Mouse (Mus musculus): Measurements from ENCODE around the gene Gse1. TPM values are rescaled to one million over a fixed set of nuclear protein-coding genes. Genes with fewer than 3 reads are reported as not detected.

Gene Gse1
- polyA plus RNA-seq, 1 experiment, result 14.7 TPM

GRCm38 (mm10) chr8:120420226-120420625 is 192.0 kb downstream of the Gse1 start:
- Histone ChIP-seq H3ac (ENCODE audit: control insufficient read depth, insufficient read length) (no peak overlapping the region), H3K79me2 (ENCODE audit: control insufficient read depth, insufficient read depth) (no peaks in the 10 kb centered on the region), H3K4me2 (ENCODE audit: low read depth) (no peak overlapping the region), H3K36me3 (ENCODE audit: control insufficient read depth, insufficient read depth) (no peaks in the 10 kb centered on the region), H3K4me3 (no peak overlapping the region), H3K27me3 (ENCODE audit: control insufficient read depth, insufficient read depth, insufficient read length) (no peaks in the 10 kb centered on the region)
- TF ChIP-seq MYOD1 (IDR thresholded peaks at IDR 0.05; ENCODE audit: control insufficient read depth in 1 of 3, insufficient read length in 2 of 3, low read depth in 2 of 3) (no peak), REST (IDR thresholded peaks at IDR 0.05; ENCODE audit: insufficient read depth, insufficient read length) (no peak), POLR2A (IDR thresholded peaks at IDR 0.05; ENCODE audit: insufficient read length, low read depth) (no peak), POLR2AphosphoS2 (IDR thresholded peaks at IDR 0.05; ENCODE audit: insufficient read length, low read depth) (no peak), MYOG (IDR thresholded peaks at IDR 0.05; ENCODE audit: control insufficient read depth in 1 of 3, insufficient read depth in 1 of 3, insufficient read length in 2 of 3, low read depth in 2 of 3) (no peak), SRF (IDR thresholded peaks at IDR 0.05; ENCODE audit: control insufficient read depth, insufficient read length, low read depth) (no peak), USF1 (IDR thresholded peaks at IDR 0.05; ENCODE audit: low read depth) (no peak), TCF12 (IDR thresholded peaks at IDR 0.05; ENCODE audit: insufficient read depth, poor library complexity, severe bottlenecking) (no peak), CEBPB (IDR thresholded peaks at IDR 0.05; ENCODE audit: insufficient read depth, poor library complexity, severe bottlenecking) (no peak), TCF3 (IDR thresholded peaks at IDR 0.05; ENCODE audit: insufficient read length, low read depth) (no peak), E2F4 (IDR thresholded peaks at IDR 0.05; ENCODE audit: insufficient read depth) (no peak), MAX (IDR thresholded peaks at IDR 0.05; ENCODE audit: low read depth) (no peak)

- Histone ChIP-seq H3K4me3 (no peak overlapping the region), H3K4me2 (ENCODE audit: low read depth) (no peak overlapping the region), H3K79me2 (ENCODE audit: control insufficient read depth, insufficient read depth) (no peaks in the 10 kb centered on the region), H3K36me3 (ENCODE audit: control insufficient read depth, insufficient read depth) (no peaks in the 10 kb centered on the region), H3ac (ENCODE audit: control insufficient read depth, insufficient read length) (no peak overlapping the region), H3K27me3 (ENCODE audit: control insufficient read depth, insufficient read depth, insufficient read length) (no peaks in the 10 kb centered on the region)
- peak in 1 of 3 experiments; percentile 50 for TF ChIP-seq MYOG (IDR thresholded peaks at IDR 0.05; ENCODE audit: control insufficient read depth in 1 of 3, insufficient read depth in 1 of 3, insufficient read length in 2 of 3, low read depth in 2 of 3)
- peak in 1 of 3 experiments; percentile 46 for TF ChIP-seq MYOD1 (IDR thresholded peaks at IDR 0.05; ENCODE audit: control insufficient read depth in 1 of 3, insufficient read length in 2 of 3, low read depth in 2 of 3)
- no peak for TF ChIP-seq E2F4 (IDR thresholded peaks at IDR 0.05; ENCODE audit: insufficient read depth)
Measured at GRCm38 (mm10) chr8:120421638-120422037, 193.4 kb downstream of the Gse1 start.

- TF ChIP-seq E2F4 (IDR thresholded peaks at IDR 0.05; ENCODE audit: insufficient read depth) (no peak), CEBPB (IDR thresholded peaks at IDR 0.05; ENCODE audit: insufficient read depth, poor library complexity, severe bottlenecking) (no peak), POLR2A (IDR thresholded peaks at IDR 0.05; ENCODE audit: insufficient read length, low read depth) (no peak), MAX (IDR thresholded peaks at IDR 0.05; ENCODE audit: low read depth) (no peak), REST (IDR thresholded peaks at IDR 0.05; ENCODE audit: insufficient read depth, insufficient read length) (no peak), USF1 (IDR thresholded peaks at IDR 0.05; ENCODE audit: low read depth) (no peak)
- no peak overlapping the region for H3K4me2 ChIP-seq (ENCODE audit: low read depth)
Measured at GRCm38 (mm10) chr8:120422236-120422635, 194.0 kb downstream of the Gse1 start.

GRCm38 (mm10) chr8:120423576-120423975 is 195.3 kb downstream of the Gse1 start:
- no peaks in the 10 kb centered on the region for H3K36me3 ChIP-seq (ENCODE audit: control insufficient read depth, insufficient read depth)
- no peak overlapping the region for H3K4me2 ChIP-seq (ENCODE audit: low read depth)
- no peak overlapping the region for H3ac ChIP-seq (ENCODE audit: control insufficient read depth, insufficient read length)
- H3K4me3 ChIP-seq, result no peak overlapping the region
- no peaks in the 10 kb centered on the region for H3K27me3 ChIP-seq (ENCODE audit: control insufficient read depth, insufficient read depth, insufficient read length)
- TF ChIP-seq USF1 (IDR thresholded peaks at IDR 0.05; ENCODE audit: low read depth), result no peak
- TF ChIP-seq POLR2A (IDR thresholded peaks at IDR 0.05; ENCODE audit: insufficient read length, low read depth), result no peak
- TF ChIP-seq POLR2AphosphoS2 (IDR thresholded peaks at IDR 0.05; ENCODE audit: insufficient read length, low read depth), result no peak
- no peak for TF ChIP-seq CEBPB (IDR thresholded peaks at IDR 0.05; ENCODE audit: insufficient read depth, poor library complexity, severe bottlenecking)
- no peak for TF ChIP-seq MYOD1 (IDR thresholded peaks at IDR 0.05; ENCODE audit: control insufficient read depth in 1 of 3, insufficient read length in 2 of 3, low read depth in 2 of 3)
- TF ChIP-seq TCF3 (IDR thresholded peaks at IDR 0.05; ENCODE audit: insufficient read length, low read depth), result no peak
- no peak for TF ChIP-seq TCF12 (IDR thresholded peaks at IDR 0.05; ENCODE audit: insufficient read depth, poor library complexity, severe bottlenecking)
- TF ChIP-seq MAX (IDR thresholded peaks at IDR 0.05; ENCODE audit: low read depth), result no peak
- no peak for TF ChIP-seq E2F4 (IDR thresholded peaks at IDR 0.05; ENCODE audit: insufficient read depth)
- TF ChIP-seq REST (IDR thresholded peaks at IDR 0.05; ENCODE audit: insufficient read depth, insufficient read length), result no peak
- TF ChIP-seq MYOG (IDR thresholded peaks at IDR 0.05; ENCODE audit: control insufficient read depth in 1 of 3, insufficient read depth in 1 of 3, insufficient read length in 2 of 3, low read depth in 2 of 3), result no peak
- no peak for TF ChIP-seq SRF (IDR thresholded peaks at IDR 0.05; ENCODE audit: control insufficient read depth, insufficient read length, low read depth)
- H3K79me2 ChIP-seq (ENCODE audit: control insufficient read depth, insufficient read depth), result no peaks in the 10 kb centered on the region

More at GRCm38 (mm10) chr8:120422236-120422635, 194.0 kb downstream of the Gse1 start:
- H3K36me3 ChIP-seq (ENCODE audit: control insufficient read depth, insufficient read depth), result no peaks in the 10 kb centered on the region
- no peak overlapping the region for H3K4me3 ChIP-seq
- H3K79me2 ChIP-seq (ENCODE audit: control insufficient read depth, insufficient read depth), result no peaks in the 10 kb centered on the region
- H3K27me3 ChIP-seq (ENCODE audit: control insufficient read depth, insufficient read depth, insufficient read length), result no peaks in the 10 kb centered on the region
- no peak overlapping the region for H3ac ChIP-seq (ENCODE audit: control insufficient read depth, insufficient read length)

- H3K36me3 ChIP-seq (ENCODE audit: control insufficient read depth, insufficient read depth), result no peaks in the 10 kb centered on the region
- no peak overlapping the region for H3K4me3 ChIP-seq
- TF ChIP-seq TCF12 (IDR thresholded peaks at IDR 0.05; ENCODE audit: insufficient read depth, poor library complexity, severe bottlenecking) (no peak), USF1 (IDR thresholded peaks at IDR 0.05; ENCODE audit: low read depth) (no peak), MYOG (IDR thresholded peaks at IDR 0.05; ENCODE audit: control insufficient read depth in 1 of 3, insufficient read depth in 1 of 3, insufficient read length in 2 of 3, low read depth in 2 of 3) (no peak), MAX (IDR thresholded peaks at IDR 0.05; ENCODE audit: low read depth) (no peak)
- H3K4me2 ChIP-seq (ENCODE audit: low read depth), result no peak overlapping the region
- no peaks in the 10 kb centered on the region for H3K79me2 ChIP-seq (ENCODE audit: control insufficient read depth, insufficient read depth)
- no peaks in the 10 kb centered on the region for H3K27me3 ChIP-seq (ENCODE audit: control insufficient read depth, insufficient read depth, insufficient read length)
- no peak overlapping the region for H3ac ChIP-seq (ENCODE audit: control insufficient read depth, insufficient read length)
Measured at GRCm38 (mm10) chr8:120424829-120425198, 196.6 kb downstream of the Gse1 start.

Measured in myocyte (in vitro differentiated cells).